Mouse (Mus musculus): Measurements from ENCODE around the gene Gm20422. TPM values are rescaled to one million over a fixed set of nuclear protein-coding genes. Genes with fewer than 3 reads are reported as not detected.
"Not testable (repeated sequence)": the region's sequence is repeated elsewhere in the genome, so short reads cannot be mapped to it uniquely, and the experiment has no call there.

Gm20422 gene
- total RNA-seq, 2 experiments from 2014 or later: not detected

DNA sequence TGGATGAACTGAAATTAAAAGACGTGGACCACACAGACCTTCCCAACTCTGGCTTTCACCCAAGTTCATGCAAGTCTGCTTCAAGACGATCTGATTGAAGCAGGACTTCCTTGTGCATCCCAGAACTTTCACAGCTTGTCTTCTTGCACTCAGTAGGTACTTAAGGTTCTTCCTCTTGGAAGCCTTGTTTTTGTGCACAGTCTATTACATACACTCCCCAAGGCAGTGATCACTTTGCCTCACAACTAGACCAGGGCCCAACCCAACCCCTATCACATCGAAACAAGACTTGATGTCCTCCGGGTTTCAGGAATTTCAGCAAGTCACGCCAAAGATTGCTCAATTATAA, 57.5 kb downstream of the Gm20422 start:
- 0 out of 2 replicates have a peak, but pooled peaks have one; percentile 8 for ATAC-seq (replicated peaks; ENCODE audit: low FRiP score, poor library complexity, severe bottlenecking)

DNA sequence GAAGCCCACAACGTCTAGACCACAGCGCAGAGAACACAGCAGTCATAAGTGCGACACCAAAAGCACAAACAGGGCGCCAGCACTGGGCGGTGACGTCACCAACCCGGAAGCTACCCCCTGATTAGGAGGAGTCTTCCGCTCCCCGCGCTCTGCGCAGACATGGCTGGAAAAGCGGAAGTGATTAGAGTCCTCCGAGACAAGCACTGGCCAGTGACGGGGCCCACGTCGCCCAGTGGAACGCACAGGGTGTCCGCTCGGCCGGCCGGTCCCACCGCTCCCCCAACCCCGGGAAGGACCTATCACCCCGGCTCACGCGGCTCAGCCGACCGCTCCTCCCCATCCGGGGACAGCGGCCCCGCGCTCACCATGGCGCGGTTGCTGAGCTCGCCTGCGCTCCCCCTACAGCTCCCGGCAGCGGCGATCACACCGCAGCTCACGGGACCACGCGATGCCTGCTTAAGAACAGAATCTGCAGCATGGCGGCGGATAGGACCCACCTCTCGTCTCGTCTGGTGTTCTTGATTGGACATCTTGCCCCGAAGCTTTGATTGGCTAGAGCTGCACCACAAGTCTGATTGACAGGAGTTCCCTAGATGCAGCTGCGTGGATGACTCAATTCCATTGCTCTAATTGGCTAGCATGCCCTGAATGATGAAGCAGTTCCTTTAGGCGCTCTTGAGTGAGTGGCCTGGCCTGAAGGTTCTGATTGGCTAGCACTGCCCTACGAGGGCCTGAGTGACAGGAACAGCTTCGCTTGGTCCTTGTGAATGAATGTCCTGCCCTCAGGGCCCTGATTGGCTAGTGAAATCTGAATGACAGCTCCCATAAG, 58.1 kb downstream of the Gm20422 start:
- peak; percentile 98 for ATAC-seq (replicated peaks; ENCODE audit: low FRiP score, poor library complexity, severe bottlenecking)

DNA sequence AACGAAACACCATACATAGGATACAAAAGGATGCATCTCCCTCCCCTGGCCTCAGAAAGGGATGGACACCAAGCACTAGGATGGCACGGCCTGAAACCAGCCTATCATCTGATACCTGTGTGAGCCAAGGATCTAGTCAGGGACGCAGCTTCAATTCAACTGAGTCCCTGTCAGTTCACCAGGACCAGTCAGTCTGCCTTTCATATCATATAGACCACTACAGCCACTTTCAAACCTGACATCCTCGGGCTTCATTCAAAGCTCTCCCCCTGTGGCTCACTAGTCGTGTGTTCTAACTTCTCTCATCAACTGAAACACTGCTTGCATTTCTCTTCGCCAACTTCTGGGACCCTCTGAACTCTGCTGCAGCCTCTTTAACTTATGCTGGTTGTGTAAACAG, 59.3 kb downstream of the Gm20422 start:
- no peak for ATAC-seq (replicated peaks; ENCODE audit: low FRiP score, poor library complexity, severe bottlenecking)

DNA sequence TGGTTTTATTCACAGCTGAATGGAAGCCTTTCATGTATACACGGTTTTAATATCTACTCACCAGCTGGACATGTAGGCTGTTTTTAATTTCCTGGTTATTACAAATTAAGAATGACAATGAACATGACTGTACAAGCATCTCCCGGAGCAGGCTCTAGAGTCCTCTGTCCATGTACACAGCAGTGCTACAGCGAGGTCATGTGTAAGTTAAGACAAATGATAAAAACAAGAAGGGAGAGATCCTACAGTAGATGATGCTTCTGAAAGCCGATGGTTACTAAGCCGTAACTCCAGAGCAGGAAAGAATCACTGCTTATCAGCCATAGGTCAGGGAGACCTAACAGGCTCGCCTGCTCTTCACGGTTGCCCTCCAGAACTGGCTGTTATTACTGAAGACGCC, 61.2 kb downstream of the Gm20422 start:
- no peak for ATAC-seq (replicated peaks; ENCODE audit: low FRiP score, poor library complexity, severe bottlenecking)

DNA sequence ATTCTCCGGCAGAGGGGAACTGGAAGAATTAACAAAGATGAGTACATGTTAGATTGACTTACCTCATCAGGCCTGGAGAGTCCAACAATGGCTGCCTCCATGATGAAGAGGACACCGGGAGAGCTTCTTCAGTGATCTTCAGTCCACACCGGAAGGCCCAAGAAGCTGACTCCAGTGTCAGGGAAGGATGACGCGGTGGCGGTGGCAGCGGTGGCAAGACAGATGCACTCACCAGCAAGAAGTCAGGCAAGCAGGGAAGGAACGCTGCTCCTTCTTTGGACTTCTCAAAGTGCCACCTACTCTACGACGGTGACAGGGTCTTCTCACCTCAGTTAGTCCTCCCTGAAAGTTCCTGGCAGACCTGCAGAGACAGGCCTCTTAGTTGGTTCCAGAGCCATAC, 64.1 kb downstream of the Gm20422 start, which contains the start of gene Zfp869:
TSS of gene Zfp869 (minus strand) at position 101 of the 400 bp plus-strand sequence.
- not testable (repeated sequence) for ATAC-seq (replicated peaks; ENCODE audit: low FRiP score, poor library complexity, severe bottlenecking)

DNA sequence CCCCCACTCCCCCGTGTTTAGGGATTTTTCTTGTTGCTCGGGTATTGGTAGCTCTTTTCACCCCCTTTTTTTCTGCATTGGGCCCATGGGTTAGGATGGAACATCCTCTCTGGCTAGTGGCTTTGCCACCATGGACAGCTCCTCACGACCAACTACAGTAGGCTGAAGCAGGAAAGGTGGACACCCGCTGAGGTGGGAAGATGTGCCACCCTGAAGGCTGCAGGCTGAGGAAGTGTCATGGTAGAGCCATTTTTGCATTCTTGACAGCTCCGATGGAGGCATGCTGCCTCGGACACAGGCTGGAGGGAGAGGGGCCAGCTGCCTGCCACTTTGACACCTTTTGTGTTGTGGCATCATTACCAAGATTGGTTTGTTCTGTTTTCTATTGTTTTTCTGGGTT, 72.9 kb downstream of the Gm20422 start:
- no peak for ATAC-seq (replicated peaks; ENCODE audit: low FRiP score, poor library complexity, severe bottlenecking)

Other genes starting within 250 kb of the Gm20422 start
- 10.8 and 10.9 TPM in 2 replicates for gene Zfp868, start 149.3 kb downstream of the Gm20422 start, total RNA-seq (2015; ENCODE audit: low replicate concordance)
- 21.5 and 24.0 TPM in 2 replicates for gene Zfp868, start 149.3 kb downstream of the Gm20422 start, total RNA-seq (2017; ENCODE audit: low replicate concordance)
- not detected in 2 replicates for gene Zfp964, start 120.4 kb downstream of the Gm20422 start, total RNA-seq (2015; ENCODE audit: low replicate concordance)
- not detected in 2 replicates for gene Zfp964, start 120.4 kb downstream of the Gm20422 start, total RNA-seq (2017; ENCODE audit: low replicate concordance)
- gene Zfp869, start 64.2 kb downstream of the Gm20422 start, total RNA-seq (2015; ENCODE audit: low replicate concordance): 14.1 and 14.3 TPM in 2 replicates
- 6.6 and 24.6 TPM in 2 replicates for gene Zfp869, start 64.2 kb downstream of the Gm20422 start, total RNA-seq (2017; ENCODE audit: low replicate concordance)
- gene Zfp963, start 24.9 kb downstream of the Gm20422 start, total RNA-seq (2015; ENCODE audit: low replicate concordance): 3.4 and 16.6 TPM in 2 replicates
- 7.1 and 8.5 TPM in 2 replicates for gene Zfp963, start 24.9 kb downstream of the Gm20422 start, total RNA-seq (2017; ENCODE audit: low replicate concordance)
- gene Atp13a1, start 16.3 kb upstream of the Gm20422 start, total RNA-seq (2015; ENCODE audit: low replicate concordance): 7.9 and 12.6 TPM in 2 replicates
- gene Atp13a1, start 16.3 kb upstream of the Gm20422 start, total RNA-seq (2017; ENCODE audit: low replicate concordance): 12.3 and 13.7 TPM in 2 replicates
- gene Zfp866, start 16.3 kb upstream of the Gm20422 start, total RNA-seq (2015; ENCODE audit: low replicate concordance): 21.3 and 37.3 TPM in 2 replicates
- gene Zfp866, start 16.3 kb upstream of the Gm20422 start, total RNA-seq (2017; ENCODE audit: low replicate concordance): 37.1 and 60.5 TPM in 2 replicates
- gene Gmip, start 33.8 kb upstream of the Gm20422 start, total RNA-seq (2015; ENCODE audit: low replicate concordance): 8.4 and 24.1 TPM in 2 replicates
- gene Gmip, start 33.8 kb upstream of the Gm20422 start, total RNA-seq (2017; ENCODE audit: low replicate concordance): 5.5 and 16.6 TPM in 2 replicates
- 0.42 TPM in 1 of 2 replicates, not detected in the other for gene Lpar2, start 47.5 kb upstream of the Gm20422 start, total RNA-seq (2015; ENCODE audit: low replicate concordance)
- not detected in 2 replicates for gene Lpar2, start 47.5 kb upstream of the Gm20422 start, total RNA-seq (2017; ENCODE audit: low replicate concordance)
- gene Pbx4, start 57.6 kb upstream of the Gm20422 start, total RNA-seq (2015; ENCODE audit: low replicate concordance): 4.2 TPM in 1 of 2 replicates, not detected in the other
- gene Pbx4, start 57.6 kb upstream of the Gm20422 start, total RNA-seq (2017; ENCODE audit: low replicate concordance): 2.1 and 8.2 TPM in 2 replicates
- gene Cilp2, start 112.8 kb upstream of the Gm20422 start, total RNA-seq (2015; ENCODE audit: low replicate concordance): not detected in 2 replicates
- not detected in 2 replicates for gene Cilp2, start 112.8 kb upstream of the Gm20422 start, total RNA-seq (2017; ENCODE audit: low replicate concordance)
- not detected in 2 replicates for gene Tssk6, start 127.3 kb upstream of the Gm20422 start, total RNA-seq (2015; ENCODE audit: low replicate concordance)
- not detected in 2 replicates for gene Tssk6, start 127.3 kb upstream of the Gm20422 start, total RNA-seq (2017; ENCODE audit: low replicate concordance)
- gene Ndufa13, start 127.7 kb upstream of the Gm20422 start, total RNA-seq (2015; ENCODE audit: low replicate concordance): 20.5 and 29.6 TPM in 2 replicates
- gene Ndufa13, start 127.7 kb upstream of the Gm20422 start, total RNA-seq (2017; ENCODE audit: low replicate concordance): 29.0 and 40.8 TPM in 2 replicates
- not detected in 2 replicates for gene Yjefn3, start 127.8 kb upstream of the Gm20422 start, total RNA-seq (2015; ENCODE audit: low replicate concordance)
- gene Yjefn3, start 127.8 kb upstream of the Gm20422 start, total RNA-seq (2017; ENCODE audit: low replicate concordance): not detected in 2 replicates
- gene Gatad2a, start 221.5 kb upstream of the Gm20422 start, total RNA-seq (2015; ENCODE audit: low replicate concordance): 42.8 and 46.9 TPM in 2 replicates
- 47.5 and 48.0 TPM in 2 replicates for gene Gatad2a, start 221.5 kb upstream of the Gm20422 start, total RNA-seq (2017; ENCODE audit: low replicate concordance)